Mouse (Mus musculus): ENCODE measurements around the gene Rnf24. TPM values are rescaled to one million over a fixed set of nuclear protein-coding genes. Genes with fewer than 3 reads are reported as not detected.

Gene Rnf24
- polyA plus RNA-seq (2012; rRNA removed): 32.0 and 33.2 TPM in 2 replicates

GRCm38 (mm10) chr2:131352747-131353563 lies at the start of gene Rnf24:
Rnf24 (minus strand) TSS chr2:131352892.

GRCm38 (mm10) chr2:131262213-131262672 lies 90.4 kb downstream of the Rnf24 start, which contains the start of gene Pank2:
Pank2 (plus strand) TSS chr2:131262495.

Other genes starting within 250 kb of the Rnf24 start
- 8.7 and 10.0 TPM in 2 replicates for gene Hspa12b, start 225.6 kb downstream of the Rnf24 start, polyA plus RNA-seq (2012; rRNA removed)
- gene Gm11037, start 219.4 kb downstream of the Rnf24 start, polyA plus RNA-seq (2012; rRNA removed): not detected in 2 replicates
- gene 1700037H04Rik, start 192.8 kb downstream of the Rnf24 start, polyA plus RNA-seq (2012; rRNA removed): 94.7 and 106 TPM in 2 replicates
- 61.7 and 62.7 TPM in 2 replicates for gene Cenpb, start 172.8 kb downstream of the Rnf24 start, polyA plus RNA-seq (2012; rRNA removed)
- gene Cdc25b, start 165.9 kb downstream of the Rnf24 start, polyA plus RNA-seq (2012; rRNA removed): 25.5 and 27.5 TPM in 2 replicates
- 31.0 and 33.7 TPM in 2 replicates for gene Spef1, start 165.6 kb downstream of the Rnf24 start, polyA plus RNA-seq (2012; rRNA removed)
- 32.5 and 33.6 TPM in 2 replicates for gene Ap5s1, start 145.8 kb downstream of the Rnf24 start, polyA plus RNA-seq (2012; rRNA removed)
- gene Mavs, start 118.8 kb downstream of the Rnf24 start, polyA plus RNA-seq (2012; rRNA removed): 6.5 and 7.1 TPM in 2 replicates
- gene Pank2, start 90.4 kb downstream of the Rnf24 start, polyA plus RNA-seq (2012; rRNA removed): 29.0 and 29.8 TPM in 2 replicates
- 62.6 and 67.9 TPM in 2 replicates for gene Smox, start 138.6 kb upstream of the Rnf24 start, polyA plus RNA-seq (2012; rRNA removed)
- 0.70 and 0.87 TPM in 2 replicates for gene Adra1d, start 209.4 kb upstream of the Rnf24 start, polyA plus RNA-seq (2012; rRNA removed)